Mouse (Mus musculus) cerebellum, adult 11-12 months (tissue): ENCODE data around the gene Pltp.

Experiments
- DNase-seq: peaks from one replicate; pipeline ENCODE4 v3.0.0; 2022

Gene Pltp

GRCm38 (mm10) chr2:164857101-164857821, at the start of gene Pltp:
Pltp (minus strand) TSS chr2:164857711.
- DNase-seq, result no peak

GRCm38 (mm10) chr2:164906071-164906470, 48.6 kb upstream of the Pltp start:
- no peak for DNase-seq

GRCm38 (mm10) chr2:164903496-164903895, 46.0 kb upstream of the Pltp start:
- no peak for DNase-seq

GRCm38 (mm10) chr2:164901380-164901779, 43.9 kb upstream of the Pltp start:
- DNase-seq, result peak; percentile 70

GRCm38 (mm10) chr2:164899723-164900459, 42.4 kb upstream of the Pltp start:
- DNase-seq, result peak; percentile 19

GRCm38 (mm10) chr2:164899034-164899433, 41.5 kb upstream of the Pltp start:
- DNase-seq, result peak; percentile 32

GRCm38 (mm10) chr2:164898008-164898407, 40.5 kb upstream of the Pltp start:
- DNase-seq, result no peak

GRCm38 (mm10) chr2:164895885-164896284, 38.4 kb upstream of the Pltp start:
- peak; percentile 67 for DNase-seq

- DNase-seq, result no peak
These were observed 37.1 kb upstream of the Pltp start for GRCm38 (mm10) chr2:164894644-164895043.

GRCm38 (mm10) chr2:164894048-164894447, 36.5 kb upstream of the Pltp start:
- no peak for DNase-seq

- peak; percentile 72 for DNase-seq
These were observed 35.2 kb upstream of the Pltp start for GRCm38 (mm10) chr2:164892696-164893216.

- DNase-seq, result peak; percentile 80
These were observed 34.6 kb upstream of the Pltp start for GRCm38 (mm10) chr2:164891908-164892695.

- DNase-seq, result no peak
These were observed 33.7 kb upstream of the Pltp start for GRCm38 (mm10) chr2:164891056-164891834.

GRCm38 (mm10) chr2:164890411-164891049, 33.0 kb upstream of the Pltp start:
- DNase-seq, result peak; percentile 39

- no peak for DNase-seq
These were observed 32.4 kb upstream of the Pltp start for GRCm38 (mm10) chr2:164889960-164890359.

- DNase-seq, result no peak
These were observed 31.5 kb upstream of the Pltp start for GRCm38 (mm10) chr2:164888996-164889395.

- no peak for DNase-seq
These were observed 29.1 kb upstream of the Pltp start for GRCm38 (mm10) chr2:164886617-164887016.

GRCm38 (mm10) chr2:164885788-164886187, 28.3 kb upstream of the Pltp start:
- peak; percentile 77 for DNase-seq

- no peak for DNase-seq
These were observed 25.1 kb upstream of the Pltp start for GRCm38 (mm10) chr2:164882619-164883018.

- DNase-seq, result peak; percentile 94
These were observed 22.2 kb upstream of the Pltp start for GRCm38 (mm10) chr2:164879568-164880277.

GRCm38 (mm10) chr2:164879228-164879567, 21.7 kb upstream of the Pltp start, which contains the start of gene Pcif1:
Pcif1 (plus strand) TSS chr2:164879304.
- DNase-seq, result peak; percentile 92
